Mouse (Mus musculus) ES-CJ7 (cell line): Measurements from ENCODE around the gene Bola1.
"Not testable (repeated sequence)": the region's sequence is repeated elsewhere in the genome, so short reads cannot be mapped to it uniquely, and the experiment has no call there.

ENCODE experiments used
- DNase-seq: peaks from one replicate; pipeline ENCODE4 v3.0.0; 2011; ENCODE audit warnings: low read depth, low spot score

Bola1 gene

DNA sequence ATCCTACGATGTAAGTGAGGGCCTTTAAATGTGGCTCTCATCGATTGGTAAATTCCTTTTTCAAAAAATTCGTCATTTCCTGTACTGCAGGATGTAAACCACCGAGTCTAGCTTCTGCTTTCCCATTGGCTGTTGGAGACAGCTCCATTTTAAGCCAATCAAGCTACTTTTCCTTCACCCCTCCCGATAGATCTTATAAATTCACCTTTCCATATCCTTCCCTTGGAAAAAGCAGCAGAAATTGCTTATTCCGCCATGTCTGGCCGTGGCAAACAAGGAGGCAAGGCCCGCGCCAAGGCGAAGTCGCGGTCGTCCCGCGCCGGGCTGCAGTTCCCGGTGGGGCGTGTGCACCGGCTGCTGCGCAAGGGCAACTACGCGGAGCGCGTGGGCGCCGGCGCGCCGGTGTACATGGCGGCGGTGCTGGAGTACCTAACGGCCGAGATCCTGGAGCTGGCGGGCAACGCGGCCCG, at the start of gene Bola1, which contains the start of gene Hist2h2ab:
Bola1 (minus strand) TSS at position 49 of the 470 bp plus-strand sequence.
Hist2h2ab (plus strand) TSS at position 205 of the 470 bp plus-strand sequence.
- peak; percentile 91 for DNase-seq

DNA sequence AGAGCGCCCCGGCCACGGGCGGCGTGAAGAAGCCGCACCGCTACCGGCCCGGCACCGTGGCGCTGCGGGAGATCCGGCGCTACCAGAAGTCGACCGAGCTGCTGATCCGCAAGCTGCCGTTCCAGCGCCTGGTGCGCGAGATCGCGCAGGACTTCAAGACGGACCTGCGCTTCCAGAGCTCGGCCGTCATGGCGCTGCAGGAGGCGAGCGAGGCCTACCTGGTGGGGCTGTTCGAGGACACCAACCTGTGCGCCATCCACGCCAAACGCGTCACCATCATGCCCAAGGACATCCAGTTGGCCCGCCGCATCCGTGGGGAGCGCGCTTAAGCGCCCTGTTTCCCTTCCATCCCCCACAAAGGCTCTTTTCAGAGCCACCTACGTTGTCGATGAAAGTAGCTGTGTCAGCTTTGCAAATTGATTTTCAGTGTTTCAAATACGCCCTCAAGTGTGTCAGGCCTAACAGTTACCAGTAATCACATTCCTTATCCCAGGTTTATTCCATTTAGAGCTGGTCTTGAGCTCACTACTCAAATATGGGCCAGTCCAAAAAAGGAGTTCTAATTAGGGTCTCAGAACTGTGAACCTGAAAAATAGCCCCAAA, 49.4 kb upstream of the Bola1 start:
- DNase-seq: not testable (repeated sequence)

DNA sequence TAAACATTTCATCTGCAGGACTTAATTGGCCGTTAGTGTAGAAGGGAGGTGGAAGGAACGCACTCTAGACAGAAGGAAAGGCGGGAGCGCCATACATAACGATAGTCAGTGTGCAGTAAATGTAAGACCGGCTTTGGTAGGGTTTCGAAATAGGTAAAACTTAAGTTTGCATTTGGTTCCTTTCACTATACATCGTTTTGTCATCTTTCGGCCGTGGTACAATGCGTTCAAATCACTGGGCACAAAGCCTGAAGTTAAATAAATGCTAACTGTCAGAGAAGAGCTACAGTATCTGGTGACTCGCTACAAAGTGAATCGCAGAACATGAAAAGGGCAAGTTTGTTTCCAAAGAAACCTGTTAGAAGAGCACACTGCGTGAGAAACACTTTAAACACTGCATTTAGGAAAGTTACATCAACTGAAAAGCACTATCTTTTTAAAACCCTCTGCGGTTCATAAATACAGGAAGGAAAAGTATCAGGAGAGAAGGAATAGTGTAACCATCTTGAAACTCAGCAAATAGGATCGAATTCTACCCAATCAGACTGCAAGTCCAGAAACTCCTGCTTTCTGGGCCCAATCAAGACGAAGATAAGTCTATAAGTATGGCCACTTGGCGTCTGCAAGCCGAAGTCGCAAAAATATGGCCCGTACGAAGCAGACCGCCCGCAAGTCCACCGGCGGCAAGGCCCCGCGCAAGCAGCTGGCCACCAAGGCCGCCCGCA, 48.7 kb upstream of the Bola1 start, which contains the start of gene Hist2h3b:
Hist2h3b (plus strand) TSS at position 604 of the 725 bp plus-strand sequence.
- peak; percentile 94 for DNase-seq

DNA sequence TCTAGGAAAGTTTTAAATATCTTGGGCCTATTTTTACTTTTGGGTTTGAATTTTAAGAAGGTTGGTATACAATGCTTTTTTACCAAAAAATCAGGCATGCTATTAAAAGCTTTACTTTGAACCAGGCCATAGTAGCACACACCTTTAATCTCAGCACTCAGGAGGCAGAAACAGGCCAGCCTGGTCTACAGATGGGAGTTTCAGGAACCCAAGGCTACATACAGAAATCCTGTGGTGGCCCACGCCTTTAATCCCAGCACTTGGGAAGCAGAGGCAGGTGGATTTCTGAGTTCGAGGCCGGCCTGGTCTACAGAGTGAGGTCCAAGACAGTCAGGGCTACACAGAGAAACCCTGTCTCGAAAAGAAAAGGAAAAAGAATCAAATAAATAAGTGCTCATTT, 48.0 kb upstream of the Bola1 start:
- DNase-seq: no peak

DNA sequence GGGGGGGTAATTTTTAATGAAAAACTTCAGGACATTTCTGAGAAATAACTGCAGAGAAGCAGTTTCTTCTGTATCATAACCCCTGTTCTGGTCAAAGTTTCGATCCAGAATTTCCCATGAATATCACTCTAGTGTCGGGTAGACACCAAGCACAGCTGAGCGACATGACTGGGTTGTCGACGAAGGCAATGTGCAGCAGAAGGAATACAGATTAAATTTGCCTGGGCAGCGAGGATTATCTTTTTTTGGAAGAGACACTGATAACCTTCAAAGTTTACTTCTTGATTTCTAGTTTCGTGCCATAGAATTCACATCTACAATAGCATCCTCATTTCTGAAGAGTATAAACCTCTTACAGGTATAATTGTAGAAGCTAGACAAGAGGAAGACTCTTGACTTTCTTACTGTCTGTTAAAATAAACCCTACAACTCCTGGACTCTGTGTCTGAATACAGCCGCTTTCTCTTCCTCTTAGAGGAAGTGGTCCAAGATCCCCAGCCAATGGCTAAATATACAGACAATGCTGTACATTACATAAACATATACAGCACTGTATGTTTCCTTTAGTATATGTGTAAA, 46.7 kb upstream of the Bola1 start:
- DNase-seq: no peak

DNA sequence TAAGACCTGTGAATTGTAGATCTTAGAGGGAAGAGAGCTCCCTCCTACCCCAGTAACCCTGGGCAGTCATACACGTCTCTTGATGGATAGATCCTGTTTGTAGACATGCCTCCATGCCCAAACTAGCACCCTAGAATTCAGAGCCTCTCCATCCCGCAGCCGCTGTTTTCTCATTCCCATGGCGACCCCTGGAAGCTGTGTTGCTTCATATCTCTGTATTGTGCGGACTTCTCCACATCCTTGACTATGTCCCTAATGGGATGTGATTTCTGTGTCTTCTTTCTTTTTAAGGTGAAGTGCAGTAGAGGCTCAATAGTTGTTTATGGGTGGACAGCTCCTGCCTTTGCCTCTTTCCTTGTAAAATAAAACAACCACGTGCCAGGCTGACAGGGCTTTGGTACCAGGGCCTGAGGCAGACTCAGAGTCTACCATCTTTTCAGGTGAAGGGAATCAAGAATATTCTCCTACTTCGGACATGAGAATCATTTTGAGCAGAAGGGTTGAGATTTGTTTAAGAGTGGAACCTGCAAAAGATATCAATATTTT, 45.0 kb upstream of the Bola1 start:
- no peak for DNase-seq

DNA sequence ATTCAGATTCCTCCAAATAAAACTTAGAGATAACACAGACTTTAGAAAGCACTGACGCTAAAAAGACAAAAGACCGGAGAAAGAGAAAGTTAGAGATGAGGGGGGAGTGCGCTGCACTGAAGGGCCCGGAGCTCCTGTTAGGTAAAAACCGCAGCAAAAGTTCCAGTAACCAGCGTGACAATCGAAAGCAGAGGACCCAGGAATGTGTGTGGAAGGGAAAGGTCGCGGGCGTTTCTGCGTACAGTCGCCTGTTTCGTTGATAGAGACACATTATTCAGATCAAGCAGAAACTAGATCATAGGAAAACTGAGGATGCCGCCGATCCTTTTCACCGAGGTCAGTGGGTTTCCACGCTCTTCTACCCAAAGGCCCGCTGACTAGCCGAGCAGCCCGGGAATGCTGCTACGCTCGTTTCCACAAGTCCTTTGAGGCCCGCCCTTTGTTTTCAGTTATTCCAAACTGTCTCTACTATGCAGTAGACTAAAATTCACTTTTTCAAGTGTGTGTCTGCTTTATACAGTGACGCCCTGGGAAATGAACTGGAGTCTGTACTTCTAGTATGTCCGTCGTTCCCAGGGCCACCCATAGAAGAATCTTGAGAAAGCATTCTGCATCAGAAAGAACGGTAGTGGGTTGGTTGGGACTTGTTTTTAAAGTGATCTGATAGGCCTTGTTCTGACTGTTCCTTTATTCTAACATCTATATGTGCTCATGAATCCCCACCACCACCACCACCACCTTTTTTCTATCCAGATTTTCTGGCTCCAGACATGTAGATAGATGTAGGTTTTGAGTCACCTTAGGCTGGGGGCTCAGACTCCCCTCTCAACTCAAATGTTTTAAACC, 44.3 kb upstream of the Bola1 start:
- DNase-seq: peak; percentile 69

DNA sequence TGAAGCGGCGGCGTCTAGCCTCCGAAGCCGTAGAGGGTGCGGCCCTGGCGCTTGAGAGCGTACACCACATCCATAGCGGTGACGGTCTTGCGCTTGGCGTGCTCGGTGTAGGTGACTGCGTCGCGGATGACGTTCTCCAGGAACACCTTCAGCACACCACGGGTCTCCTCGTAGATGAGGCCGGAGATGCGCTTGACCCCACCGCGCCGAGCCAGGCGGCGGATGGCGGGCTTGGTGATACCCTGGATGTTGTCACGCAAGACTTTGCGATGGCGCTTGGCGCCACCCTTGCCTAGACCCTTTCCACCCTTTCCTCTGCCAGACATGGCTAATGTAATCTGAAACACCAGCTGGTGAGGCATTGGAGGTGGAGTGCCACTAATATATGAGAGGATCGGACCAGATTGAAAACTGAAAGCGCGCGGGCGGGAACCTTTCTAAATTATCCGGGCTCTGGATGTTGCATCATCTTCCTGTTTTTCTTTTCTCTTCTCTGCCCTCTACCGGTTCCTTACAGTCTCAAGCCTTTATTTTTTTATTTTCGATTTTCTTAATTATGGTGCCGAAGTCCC, 43.6 kb upstream of the Bola1 start, which contains the start of gene Hist2h4:
Hist2h4 (minus strand) TSS at position 333 of the 572 bp plus-strand sequence.
- DNase-seq: peak; percentile 95

DNA sequence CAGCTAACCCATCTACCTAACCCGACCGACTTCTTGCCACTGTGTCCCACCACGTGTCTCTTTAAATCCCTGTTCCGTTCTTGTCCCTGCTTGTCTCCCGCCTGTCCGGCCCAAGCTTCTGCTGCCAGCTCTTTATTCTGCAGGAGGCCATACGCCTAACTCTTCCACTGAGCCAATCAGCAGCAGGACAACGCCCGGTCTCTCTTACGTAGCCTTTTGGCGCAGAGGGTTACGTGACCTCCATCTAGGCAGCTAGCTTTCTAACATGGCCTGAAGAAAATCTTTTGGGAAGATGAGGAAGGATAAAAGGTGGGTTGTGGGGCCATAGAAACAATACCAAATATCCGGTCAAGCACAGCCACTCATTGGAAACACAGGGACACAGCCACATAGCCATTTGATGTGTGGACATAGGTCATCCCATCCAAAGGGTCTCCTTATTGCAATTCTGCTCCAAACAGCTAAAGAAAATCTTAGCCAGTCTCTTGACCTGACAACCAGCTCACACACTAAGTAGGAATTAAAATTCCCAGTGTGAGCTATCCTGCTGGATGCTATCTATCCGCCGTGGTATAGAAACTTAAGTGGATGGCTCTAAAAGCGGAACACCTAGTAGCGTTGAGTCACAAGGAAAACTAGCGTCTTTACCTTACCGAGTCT, 42.8 kb upstream of the Bola1 start:
- peak; percentile 95 for DNase-seq

DNA sequence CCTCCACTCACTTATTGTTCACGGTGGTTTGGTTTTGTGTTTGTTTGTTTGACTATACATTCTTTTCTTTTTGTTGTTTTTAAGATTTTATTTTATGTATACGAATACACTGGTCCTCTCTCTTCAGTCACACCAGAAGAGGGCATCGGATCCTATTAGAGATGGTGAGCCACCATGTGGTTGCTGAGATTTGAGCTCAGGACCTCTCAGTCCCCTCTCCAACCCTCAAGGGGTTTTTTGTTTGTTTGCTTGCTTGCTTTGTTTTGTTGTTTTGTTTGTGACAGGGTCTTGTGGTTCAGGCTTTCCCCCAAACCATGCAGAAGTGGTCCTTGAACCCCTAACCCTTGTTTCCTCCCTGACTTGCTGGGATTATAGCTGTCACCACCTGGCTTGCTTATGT, 42.1 kb upstream of the Bola1 start:
- no peak for DNase-seq

DNA sequence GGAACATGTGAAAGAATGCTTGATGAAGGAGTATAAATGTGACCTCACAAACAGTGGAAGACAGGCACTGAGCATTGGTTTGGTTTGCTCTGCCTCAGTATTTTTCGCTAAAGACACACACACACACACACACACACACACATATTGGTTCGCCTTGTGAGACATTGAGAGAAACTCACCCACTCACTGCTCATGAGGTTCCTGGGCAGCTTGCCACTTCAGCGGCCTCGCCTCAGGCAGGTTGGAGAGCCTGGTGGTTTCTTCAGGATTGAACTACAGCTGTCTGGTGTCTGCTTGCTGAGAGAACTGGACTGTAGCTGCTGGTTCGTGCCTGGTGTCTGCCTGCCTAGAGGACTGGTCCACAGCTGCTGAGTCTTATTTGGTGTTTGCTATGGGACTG, 40.7 kb upstream of the Bola1 start:
- no peak for DNase-seq

DNA sequence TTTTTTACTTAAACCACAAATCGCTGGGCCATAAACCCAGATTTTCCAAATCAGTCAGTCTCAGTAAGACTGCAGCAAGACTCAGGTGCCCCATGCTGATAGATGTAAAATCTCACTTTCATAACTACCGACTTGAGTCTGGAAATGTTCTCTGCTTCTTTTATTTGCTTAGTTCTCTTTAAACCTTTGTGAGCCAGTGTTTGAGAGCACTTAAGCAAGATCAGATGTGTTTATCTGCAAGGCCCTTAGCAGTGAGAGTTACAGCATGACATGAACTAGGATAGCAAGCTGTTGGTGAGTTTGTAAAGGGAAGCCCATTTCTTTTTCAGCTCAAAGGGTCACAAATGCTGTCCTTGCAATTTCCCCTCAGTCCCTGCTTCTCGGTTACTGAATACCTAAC, 37.7 kb upstream of the Bola1 start:
- no peak for DNase-seq

DNA sequence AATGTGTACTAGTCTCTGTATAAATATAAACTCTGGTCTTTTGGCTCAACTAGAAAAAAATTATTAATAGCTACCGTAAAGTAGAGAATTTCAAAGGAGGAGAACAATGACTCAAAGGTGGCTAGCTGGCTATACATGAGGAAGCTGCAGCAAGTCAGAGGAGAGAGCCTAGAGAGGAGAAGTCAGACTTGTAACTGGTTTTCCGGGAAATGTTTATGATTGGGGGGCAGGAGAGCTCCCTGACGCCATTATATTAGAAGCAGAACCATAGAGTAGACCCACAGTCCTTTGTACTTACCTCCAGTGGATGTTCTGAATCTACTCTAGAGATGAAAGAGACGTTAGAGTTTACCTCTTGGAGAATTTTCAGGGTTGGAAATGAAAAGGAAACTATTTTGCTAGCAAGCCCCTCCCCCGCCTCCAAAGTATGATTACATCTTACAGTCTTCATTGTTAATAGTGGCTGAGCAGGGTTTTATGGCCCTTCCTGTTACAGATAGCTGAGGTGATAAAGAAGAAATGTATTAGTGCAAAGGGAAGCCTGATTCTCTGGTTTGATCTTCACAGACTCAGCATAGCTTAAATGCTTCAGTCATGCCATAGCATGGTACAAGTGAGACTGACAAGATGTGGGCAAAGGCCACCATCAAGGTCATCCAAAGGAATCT, 36.6 kb upstream of the Bola1 start:
- no peak for DNase-seq

DNA sequence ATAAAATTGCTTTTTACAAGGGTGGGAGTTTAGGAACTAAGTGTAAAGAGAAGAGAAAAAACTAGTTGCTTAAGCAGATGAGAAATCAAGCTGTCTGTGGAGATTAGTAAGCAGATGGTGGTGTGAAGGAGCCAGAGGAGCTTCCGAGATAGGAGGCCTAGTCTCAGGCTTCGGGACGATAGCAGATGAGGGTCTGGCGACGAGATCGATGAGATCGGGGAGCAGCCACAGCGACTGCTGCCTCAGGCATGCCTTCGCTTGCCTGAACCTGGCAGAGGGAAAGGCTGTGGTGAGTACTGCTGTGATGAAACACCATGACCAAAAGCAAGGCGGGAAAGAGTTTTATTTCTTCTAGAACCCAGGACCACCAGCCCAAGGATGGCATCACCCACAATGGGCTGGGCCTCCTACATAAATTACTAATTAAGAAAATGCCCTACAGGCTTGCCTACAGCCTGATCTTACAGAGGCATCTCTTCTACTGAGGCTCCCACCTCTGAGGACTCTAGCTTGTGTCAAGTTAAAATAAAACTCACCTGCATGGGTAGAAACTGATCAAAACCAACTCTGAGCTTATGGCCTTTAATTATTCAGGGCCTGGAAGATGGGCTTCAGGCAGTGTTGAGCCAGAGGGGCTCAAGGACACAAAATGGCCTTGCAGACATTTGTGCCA, 35.3 kb upstream of the Bola1 start:
- DNase-seq: peak; percentile 81

DNA sequence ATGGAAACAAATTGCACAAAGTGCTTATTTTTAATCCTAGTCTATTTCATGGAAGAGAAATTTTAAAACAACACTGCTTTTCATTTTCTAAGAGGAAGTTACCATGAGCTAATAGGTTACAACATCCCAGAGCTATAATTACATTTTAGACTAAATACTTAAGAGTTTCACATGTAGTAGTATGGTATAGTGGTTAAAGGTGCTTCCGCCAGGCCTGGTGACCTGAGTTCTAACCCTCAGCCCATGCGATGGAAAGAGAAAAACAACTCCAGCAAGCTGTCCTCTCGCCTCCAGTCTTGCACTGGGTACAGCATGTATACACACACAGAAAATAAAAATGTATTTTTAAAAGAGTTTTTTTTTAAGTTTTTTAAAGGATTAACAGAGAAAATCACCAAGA, 32.3 kb upstream of the Bola1 start:
- no peak for DNase-seq

DNA sequence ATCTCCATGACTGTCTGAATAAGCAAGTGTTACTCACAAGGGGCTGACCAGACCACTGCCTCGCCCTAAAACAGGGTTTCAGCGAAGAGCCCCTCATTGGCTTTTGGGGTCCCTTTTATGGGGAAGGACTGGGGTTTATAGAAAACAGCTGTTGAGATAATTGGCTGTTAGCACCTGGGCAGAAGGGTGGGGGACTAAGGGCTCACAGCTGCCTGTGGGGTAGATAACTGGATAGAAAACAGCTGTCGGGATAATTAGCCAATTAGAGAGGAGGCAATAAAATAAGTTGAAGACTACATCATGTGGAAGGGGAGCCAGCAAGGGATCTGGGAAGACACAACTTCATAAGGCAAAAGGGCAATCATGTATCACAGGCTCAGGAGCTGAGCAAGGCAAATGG, 31.4 kb upstream of the Bola1 start:
- DNase-seq: no peak

DNA sequence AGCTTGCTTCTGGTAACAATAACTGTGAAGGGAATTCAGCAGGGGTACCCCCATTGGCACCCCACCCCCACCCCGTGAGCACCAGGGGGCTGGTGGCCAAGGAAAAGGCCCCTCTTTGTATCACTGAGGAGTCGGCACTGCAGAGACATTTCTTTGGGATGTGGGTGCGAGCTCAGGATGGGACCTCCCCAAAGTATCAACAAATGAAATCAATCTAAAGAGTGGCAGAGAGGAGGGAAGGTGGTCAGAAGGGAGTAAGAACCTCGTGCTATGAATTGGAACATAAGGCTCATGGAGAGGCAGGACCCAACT, 29.5 kb upstream of the Bola1 start:
- DNase-seq: no peak

DNA sequence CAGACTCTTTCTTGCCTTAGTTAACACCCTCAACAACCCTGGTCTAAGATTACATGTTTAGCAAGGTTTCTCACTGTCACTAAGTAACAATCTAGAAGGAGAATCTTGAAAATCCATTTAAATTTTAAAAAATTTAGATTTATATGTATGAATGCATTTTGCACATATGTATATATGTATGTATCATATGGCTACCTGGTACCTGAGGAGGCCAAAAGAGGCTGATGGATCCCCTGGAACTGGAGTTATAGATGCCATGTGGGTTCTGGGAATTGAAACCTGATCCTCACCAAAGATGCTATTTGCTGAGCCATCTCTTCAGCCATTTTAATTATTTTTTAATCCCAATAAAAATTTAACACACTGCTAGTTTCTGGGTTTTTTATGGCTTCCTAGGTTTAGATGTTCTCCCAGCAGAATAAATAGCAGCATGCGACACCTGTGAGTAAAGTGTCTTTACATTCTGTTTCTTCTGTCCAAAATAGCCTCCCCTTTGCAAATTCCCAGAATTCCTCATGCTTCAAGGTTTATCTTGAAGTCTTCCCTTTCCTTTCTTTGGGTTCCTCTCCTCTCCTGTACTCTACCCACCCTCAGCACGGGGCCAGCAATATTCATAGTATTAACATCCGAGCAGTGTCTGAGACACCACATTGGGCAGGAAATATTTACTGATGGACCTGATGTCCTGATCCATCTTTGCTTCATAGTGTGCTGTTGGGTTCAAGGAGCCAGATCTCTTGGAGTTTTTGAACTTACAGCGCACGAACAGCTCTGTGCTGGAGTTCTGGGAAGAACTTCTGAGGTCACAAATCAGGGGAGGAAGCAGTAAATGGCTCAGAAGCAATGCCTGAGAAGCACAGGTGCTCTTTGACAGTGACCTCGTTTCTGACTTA, 28.9 kb upstream of the Bola1 start:
- DNase-seq: peak; percentile 24
